24 mouse cellular contexts compared by ENCODE assay signal in genomic region chr10:26484311-26484710, GRCm38 (mm10).
DNase-seq lines count a peak whose midpoint lies in the region; ATAC-seq and TF ChIP-seq lines count a peak whose summit lies in the region.
"Had no signal": no experiment of that assay in that cellular context is flagged by ENCODE, and none has a peak within 500 bp of the region (broad histone marks: within the 10 kb centered on the region; RNA-seq: fewer than 3 reads in every experiment).

No protein-coding gene starts in this region.

- no peak for ATAC-seq in kidney, embryonic 16.5 days (ENCODE audit: low FRiP score, low TSS enrichment)
- ATAC-seq: forebrain, embryonic 16.5 days; hindbrain, postnatal 0 days had no signal

- intact Hi-C loops in heart, postnatal 36 days (cut with DNase I): no loop called here

- WGBS in kidney, adult 2 months: 50% methylated on average over 4 of the region's 4 CpGs
- 69% methylated on average over 4 of the region's 4 CpGs for WGBS in kidney, embryonic 16.5 days
- WGBS in embryonic facial prominence, embryonic 10.5 days: 46% methylated on average over 4 of the region's 4 CpGs
- 48% methylated on average over 4 of the region's 4 CpGs for WGBS in cerebellum, adult 2 months

- no peak overlapping the region for H3K27ac ChIP-seq in kidney, adult 2 months (ENCODE audit: insufficient read depth, low read depth, low read length)
- no peak overlapping the region for H3K27ac ChIP-seq in kidney, embryonic 16.5 days (ENCODE audit: low read length)
- 0 out of 2 replicates have a peak overlapping the region, but pooled peaks have one; percentile 24 for H3K27ac ChIP-seq in embryonic facial prominence, embryonic 10.5 days (replicated peaks)
- no peak overlapping the region for H3K27ac ChIP-seq in cerebellum, adult 2 months (ENCODE audit: insufficient read depth, low read length)
- H3K27ac ChIP-seq: forebrain, embryonic 10.5 days; hindbrain, embryonic 10.5 days; hindbrain, postnatal 0 days; midbrain, embryonic 12.5 days had no signal

- H3K4me3 ChIP-seq in kidney, adult 2 months (ENCODE audit: insufficient read depth, low read depth, low read length): no peak overlapping the region
- no peak overlapping the region for H3K4me3 ChIP-seq in kidney, embryonic 16.5 days (ENCODE audit: low read length)
- no peak overlapping the region for H3K4me3 ChIP-seq in embryonic facial prominence, embryonic 10.5 days
- H3K4me3 ChIP-seq in cerebellum, adult 2 months (replicated peaks; ENCODE audit: insufficient read depth, low read depth, low read length): no peak overlapping the region
- H3K4me3 ChIP-seq: forebrain, embryonic 10.5 days; hindbrain, embryonic 10.5 days; midbrain, embryonic 12.5 days had no signal

- no peaks in the 10 kb centered on the region for H3K27me3 ChIP-seq in kidney, adult 2 months (replicated peaks; ENCODE audit: control insufficient read depth, insufficient read depth, low read length)
- H3K27me3 ChIP-seq in kidney, embryonic 16.5 days (ENCODE audit: insufficient read depth, low read length): no peaks in the 10 kb centered on the region
- no peaks in the 10 kb centered on the region for H3K27me3 ChIP-seq in embryonic facial prominence, embryonic 10.5 days (replicated peaks; ENCODE audit: low read depth, poor library complexity, severe bottlenecking)
- no peaks in the 10 kb centered on the region for H3K27me3 ChIP-seq in cerebellum, adult 2 months (ENCODE audit: control insufficient read depth, insufficient read depth, low read length)
- H3K27me3 ChIP-seq: midbrain, embryonic 12.5 days had no signal

- H3K4me2 ChIP-seq in kidney, embryonic 16.5 days (replicated peaks; ENCODE audit: low read depth, low read length): no peak overlapping the region
- H3K4me2 ChIP-seq: heart, embryonic 11.5 days; liver, embryonic 11.5 days; midbrain, embryonic 12.5 days had no signal

- no peaks in the 10 kb centered on the region for H3K36me3 ChIP-seq in kidney, adult 2 months (ENCODE audit: control insufficient read depth, insufficient read depth, low read length)
- no peaks in the 10 kb centered on the region for H3K36me3 ChIP-seq in kidney, embryonic 16.5 days (ENCODE audit: insufficient read depth, low read length)
- no peaks in the 10 kb centered on the region for H3K36me3 ChIP-seq in embryonic facial prominence, embryonic 10.5 days (replicated peaks)
- H3K36me3 ChIP-seq: forebrain, embryonic 10.5 days; hindbrain, embryonic 10.5 days; midbrain, embryonic 12.5 days had no signal

- TF ChIP-seq POLR2A in kidney, adult 2 months (IDR thresholded peaks at IDR 0.05; ENCODE audit: low read depth, low read length): no peak
- no peak for TF ChIP-seq POLR2A in cerebellum, adult 2 months (IDR thresholded peaks at IDR 0.05; ENCODE audit: borderline replicate concordance, insufficient read depth, low read length)

- H3K9me3 ChIP-seq in kidney, embryonic 16.5 days (ENCODE audit: low read length): no peaks in the 10 kb centered on the region
- H3K9me3 ChIP-seq in embryonic facial prominence, embryonic 10.5 days: no peaks in the 10 kb centered on the region
- H3K9me3 ChIP-seq: forebrain, embryonic 10.5 days; hindbrain, embryonic 10.5 days; midbrain, embryonic 12.5 days had no signal

- DNase-seq in kidney, adult 2 months: peak; percentile 61
- no peak for DNase-seq in embryonic facial prominence, embryonic 10.5 days (ENCODE audit: low spot score)
- DNase-seq in kidney, postnatal 10 days: peak; percentile 14
- peak; percentile 74 for DNase-seq in yolk sac, embryonic 10.5 days (ENCODE audit: low spot score)
- no peak for DNase-seq in cerebellum, adult 2 months
- no peak for DNase-seq in heart, postnatal 36 days
- DNase-seq in c-Kit-positive CD71-positive TER-119-positive erythroid progenitor cells, embryonic 14.5 days (ENCODE audit: low spot score): no peak
- DNase-seq: adrenal gland, postnatal 10 days; cerebellum, adult 9-11 months; gastrocnemius, postnatal 14 days; heart, adult 11 months; layer of hippocampus, adult 9-11 months; lung, adult 18-20 months; lung, postnatal 10 days; thymus, adult 18-20 months; thymus, postnatal 36 days had no signal

- no peak for TF ChIP-seq CTCF in kidney, adult 2 months (conservative IDR thresholded peaks at IDR 0.05; ENCODE audit: insufficient read depth, insufficient read length, low read depth, low read length)
- TF ChIP-seq CTCF in cerebellum, adult 2 months (IDR thresholded peaks at IDR 0.05; ENCODE audit: borderline replicate concordance, insufficient read depth, low read depth, low read length): no peak

- H3K4me1 ChIP-seq in kidney, adult 2 months (ENCODE audit: control insufficient read depth, insufficient read depth, low read length): peaks cover 2% of the 10 kb centered on the region; the same call in 1 of the 2 replicates
- H3K4me1 ChIP-seq in kidney, embryonic 16.5 days (ENCODE audit: insufficient read depth, low read length): no peaks in the 10 kb centered on the region
- H3K4me1 ChIP-seq in embryonic facial prominence, embryonic 10.5 days: peaks cover 4% of the 10 kb centered on the region; the same call in 1 of the 2 replicates
- no peaks in the 10 kb centered on the region for H3K4me1 ChIP-seq in cerebellum, adult 2 months (ENCODE audit: control insufficient read depth, insufficient read depth, low read length)
- H3K4me1 ChIP-seq: hindbrain, embryonic 10.5 days; midbrain, embryonic 12.5 days had no signal

- no peak overlapping the region for H3K9ac ChIP-seq in kidney, embryonic 16.5 days (replicated peaks; ENCODE audit: low read length)
- H3K9ac ChIP-seq: midbrain, embryonic 12.5 days had no signal

Comparison
In these comparisons a context has a peak if more than half of its experiments do, and no peak if none do; other contexts are left out.
1. DNase-seq: peak in kidney, adult 2 months (single experiment), kidney, postnatal 10 days (single experiment) and yolk sac, embryonic 10.5 days (single experiment); none in embryonic facial prominence, embryonic 10.5 days (single experiment), cerebellum, adult 2 months (0 of 2), heart, postnatal 36 days (0 of 2) and c-Kit-positive CD71-positive TER-119-positive erythroid progenitor cells, embryonic 14.5 days (single experiment).